Comparison of ENCODE assay signal across 8 mouse cellular contexts in genomic region chr4:83500154-83501036, GRCm38 (mm10). TPM values are rescaled to one million over a fixed set of nuclear protein-coding genes. Genes with fewer than 3 reads are reported as not detected.
DNase-seq lines count a peak whose midpoint lies in the region; ATAC-seq and TF ChIP-seq lines count a peak whose summit lies in the region.

No protein-coding gene starts in this region.

- H3K9me3 ChIP-seq in kidney, postnatal 0 days (replicated peaks; ENCODE audit: low read length), result no peaks in the 10 kb centered on the region
- no peaks in the 10 kb centered on the region for H3K9me3 ChIP-seq in hindbrain, embryonic 16.5 days (ENCODE audit: control insufficient read depth, low read length)
- no peaks in the 10 kb centered on the region for H3K9me3 ChIP-seq in midbrain, embryonic 12.5 days

- no peak overlapping the region for H3K9ac ChIP-seq in kidney, postnatal 0 days (ENCODE audit: low read depth, low read length)
- H3K9ac ChIP-seq in hindbrain, embryonic 16.5 days (ENCODE audit: low read depth, low read length), result peak overlapping the region; percentile 47
- H3K9ac ChIP-seq in midbrain, embryonic 12.5 days (replicated peaks), result peak overlapping the region; percentile 46; the same call in 1 of the 2 replicates

- TF ChIP-seq CTCF in kidney, postnatal 0 days (IDR thresholded peaks at IDR 0.05; ENCODE audit: low read depth), result no peak

- no peaks in the 10 kb centered on the region for H3K36me3 ChIP-seq in kidney, postnatal 0 days (ENCODE audit: insufficient read depth, low read length)
- H3K36me3 ChIP-seq in hindbrain, embryonic 16.5 days (ENCODE audit: control insufficient read depth, insufficient read depth, low read length), result no peaks in the 10 kb centered on the region
- H3K36me3 ChIP-seq in midbrain, embryonic 12.5 days, result no peaks in the 10 kb centered on the region

- H3K4me2 ChIP-seq in kidney, postnatal 0 days (ENCODE audit: low read length), result peak overlapping the region; percentile 46
- H3K4me2 ChIP-seq in hindbrain, embryonic 16.5 days (ENCODE audit: low read length), result peak overlapping the region; percentile 63
- H3K4me2 ChIP-seq in midbrain, embryonic 12.5 days (replicated peaks), result peak overlapping the region; percentile 54

- no peak overlapping the region; the same call in 1 of the 2 replicates for H3K4me3 ChIP-seq in kidney, postnatal 0 days (replicated peaks; ENCODE audit: low read depth, low read length)
- H3K4me3 ChIP-seq in hindbrain, embryonic 16.5 days (ENCODE audit: low read length), result peak overlapping the region; percentile 44
- peak overlapping the region; percentile 32 for H3K4me3 ChIP-seq in midbrain, embryonic 12.5 days

- WGBS in kidney, postnatal 0 days, result 12% methylated on average over 22 of the region's 22 CpGs
- 7% methylated on average over 22 of the region's 22 CpGs for WGBS in hindbrain, embryonic 16.5 days
- WGBS in midbrain, embryonic 12.5 days, result 6% methylated on average over 22 of the region's 22 CpGs

- ATAC-seq in kidney, postnatal 0 days (replicated peaks; ENCODE audit: low FRiP score, low read depth), result no peak; the same call in 1 of the 2 replicates
- ATAC-seq in hindbrain, embryonic 16.5 days, result peak; percentile 93
- peak; percentile 92 for ATAC-seq in midbrain, embryonic 12.5 days (ENCODE audit: low FRiP score, low read depth)
- ATAC-seq in granulocyte monocyte progenitor cell, adult 5-6 weeks (replicated peaks; ENCODE audit: poor library complexity, severe bottlenecking), result no peak

- no peak overlapping the region for H3K27ac ChIP-seq in kidney, postnatal 0 days
- H3K27ac ChIP-seq in hindbrain, embryonic 16.5 days (ENCODE audit: low read depth, low read length), result peak overlapping the region; percentile 62
- H3K27ac ChIP-seq in midbrain, embryonic 12.5 days (replicated peaks), result peak overlapping the region; percentile 70

- DNase-seq in kidney, postnatal 0 days (ENCODE audit: low spot score), result peak; percentile 14
- DNase-seq in kidney, adult 11 months, result no peak
- peak; percentile 81 for DNase-seq in embryo, embryonic 11 days
- no peak for DNase-seq in cerebellum, adult 8-10 months
- no peak for DNase-seq in B cell, adult 2 months

- no peaks in the 10 kb centered on the region for H3K27me3 ChIP-seq in kidney, postnatal 0 days (ENCODE audit: insufficient read depth, low read length)
- H3K27me3 ChIP-seq in hindbrain, embryonic 16.5 days (replicated peaks; ENCODE audit: control insufficient read depth, insufficient read depth, low read length), result no peaks in the 10 kb centered on the region
- no peaks in the 10 kb centered on the region for H3K27me3 ChIP-seq in midbrain, embryonic 12.5 days

- no peaks in the 10 kb centered on the region for H3K4me1 ChIP-seq in kidney, postnatal 0 days (replicated peaks; ENCODE audit: insufficient read depth, low read length)
- no peaks in the 10 kb centered on the region for H3K4me1 ChIP-seq in hindbrain, embryonic 16.5 days (ENCODE audit: control insufficient read depth, insufficient read depth, low read depth, low read length)
- peaks cover 7% of the 10 kb centered on the region for H3K4me1 ChIP-seq in midbrain, embryonic 12.5 days

RNA-seq across cellular contexts. Expression of gene Psip1, which starts 14.1 kb away (rescaled TPM):
- 104 and 105 TPM in 2 replicates for polyA plus RNA-seq in kidney, postnatal 0 days (2015; fragmentation: Nextera tagmentation; extraction: Ambion mirVana)
- 227 and 245 TPM in 2 replicates for polyA plus RNA-seq in hindbrain, embryonic 16.5 days (2015; fragmentation: Nextera tagmentation; extraction: Ambion mirVana)
- 449 and 520 TPM in 2 replicates for polyA plus RNA-seq in midbrain, embryonic 12.5 days (2016; fragmentation: Nextera tagmentation; extraction: Ambion mirVana)
- total RNA-seq in granulocyte monocyte progenitor cell, adult 5-6 weeks (2014; fragmentation: Nextera tagmentation), result 83.2 and 91.2 TPM in 2 replicates
- 138 and 162 TPM in 2 replicates for total RNA-seq in granulocyte monocyte progenitor cell, adult 5-6 weeks (2017)

RNA-seq across cellular contexts. Expression of gene Ccdc171, which starts 24.9 kb away (rescaled TPM):
- polyA plus RNA-seq in kidney, postnatal 0 days (2015; fragmentation: Nextera tagmentation; extraction: Ambion mirVana), result 2.4 and 2.5 TPM in 2 replicates
- polyA plus RNA-seq in hindbrain, embryonic 16.5 days (2015; fragmentation: Nextera tagmentation; extraction: Ambion mirVana), result 3.3 and 3.7 TPM in 2 replicates
- 6.3 and 6.4 TPM in 2 replicates for polyA plus RNA-seq in midbrain, embryonic 12.5 days (2016; fragmentation: Nextera tagmentation; extraction: Ambion mirVana)
- 4.0 and 4.7 TPM in 2 replicates for total RNA-seq in granulocyte monocyte progenitor cell, adult 5-6 weeks (2014; fragmentation: Nextera tagmentation)
- 7.3 and 14.4 TPM in 2 replicates for total RNA-seq in granulocyte monocyte progenitor cell, adult 5-6 weeks (2017)

Comparison
In these comparisons a context has a peak if more than half of its experiments do, and no peak if none do; other contexts are left out.
1. DNase-seq: peak in kidney, postnatal 0 days (single experiment) and embryo, embryonic 11 days (single experiment); none in kidney, adult 11 months (single experiment), cerebellum, adult 8-10 months (single experiment) and B cell, adult 2 months (0 of 2).
2. ATAC-seq: peak in hindbrain, embryonic 16.5 days (single experiment) and midbrain, embryonic 12.5 days (single experiment); none in kidney, postnatal 0 days (single experiment) and granulocyte monocyte progenitor cell, adult 5-6 weeks (single experiment).
3. Peak in every context shown above with its lines, with median percentiles within 50 percentile points of each other: H3K4me2 ChIP-seq.